Mouse (Mus musculus) left cerebral cortex, postnatal 10 days (tissue): ENCODE measurements around the gene Nfkb2. TPM values are rescaled to one million over a fixed set of nuclear protein-coding genes. Genes with fewer than 3 reads are reported as not detected.
A peak's percentile ranks its signal among the peaks of the same experiment; 100 is the strongest.

ENCODE experiments used
- DNase-seq, 2 experiments: peaks; one replicate each; pipeline ENCODE4 v3.0.0; 2021 to 2022; ENCODE audit warnings: low spot score in 2 of 2, mixed read lengths in 1 of 2; ENCODE audit errors: extremely low spot score in 1 of 2
- intact Hi-C: fragments of 180-260 bp; cut with DNase I; formaldehyde crosslinking; loops from one replicate; pipeline ENCODE4 v1.15.1; 2025
- total RNA-seq, 2 experiments: library from RNA; stranded (reverse); gene quantifications; 2 replicates each; pipeline ENCODE4 v1.2.3; 2021

Nfkb2 gene
- total RNA-seq, 2 experiments from 2014 or later: 2.0 to 2.4 TPM

- DNase-seq: peak in 1 of 2 experiments; percentile 21
- intact Hi-C loops: no loop called here
Observed at GRCm38 (mm10) chr19:46306751-46307289, 2.7 kb downstream of the Nfkb2 start.

GRCm38 (mm10) chr19:46307781-46308180 is 3.7 kb downstream of the Nfkb2 start:
- DNase-seq: peak in 1 of 2 experiments; percentile 24
- intact Hi-C loops: no loop called here

- intact Hi-C loops: no loop called here
- DNase-seq: peak in 1 of 2 experiments; percentile 32
Observed at GRCm38 (mm10) chr19:46308303-46308702, 4.2 kb downstream of the Nfkb2 start.

GRCm38 (mm10) chr19:46308706-46309435 is 4.8 kb downstream of the Nfkb2 start:
- peak; percentile 83 to 93 for DNase-seq
- intact Hi-C loops: no loop called here

GRCm38 (mm10) chr19:46309651-46310305 is 5.7 kb downstream of the Nfkb2 start:
- peak in 1 of 2 experiments; percentile 23 for DNase-seq
- intact Hi-C loops: no loop called here

GRCm38 (mm10) chr19:46310312-46310865 is 6.3 kb downstream of the Nfkb2 start:
- DNase-seq: no peak
- intact Hi-C loops: no loop called here

GRCm38 (mm10) chr19:46311341-46311740 is 7.2 kb downstream of the Nfkb2 start:
- DNase-seq: no peak
- intact Hi-C loops: no loop called here

GRCm38 (mm10) chr19:46312566-46312965 is 8.4 kb downstream of the Nfkb2 start:
- peak in 1 of 2 experiments; percentile 31 for DNase-seq
- intact Hi-C loops: no loop called here

GRCm38 (mm10) chr19:46313116-46313515 is 9.0 kb downstream of the Nfkb2 start:
- intact Hi-C loops: no loop called here
- DNase-seq: peak in 1 of 2 experiments; percentile 23

- DNase-seq: peak in 1 of 2 experiments; percentile 20
- intact Hi-C loops: no loop called here
Observed at GRCm38 (mm10) chr19:46313591-46313990, 9.5 kb downstream of the Nfkb2 start.

GRCm38 (mm10) chr19:46314151-46314601 is 10.1 kb downstream of the Nfkb2 start:
- intact Hi-C loops: no loop called here
- peak in 1 of 2 experiments; percentile 49 for DNase-seq

- intact Hi-C loops: no loop called here
- peak; percentile 1 to 25 for DNase-seq
Observed at GRCm38 (mm10) chr19:46314872-46315742, 11.0 kb downstream of the Nfkb2 start.

- peak; percentile 1 to 23 for DNase-seq
- intact Hi-C loops: no loop called here
Observed at GRCm38 (mm10) chr19:46315752-46316610, 11.9 kb downstream of the Nfkb2 start.

GRCm38 (mm10) chr19:46316846-46317545 is 12.9 kb downstream of the Nfkb2 start:
- DNase-seq: peak; percentile 72 to 75
- intact Hi-C loops: no loop called here

- peak in 1 of 2 experiments; percentile 50 for DNase-seq
Observed at GRCm38 (mm10) chr19:46317546-46317885, 13.4 kb downstream of the Nfkb2 start.

GRCm38 (mm10) chr19:46318031-46318471 is 13.9 kb downstream of the Nfkb2 start:
- peak in 1 of 2 experiments; percentile 76 for DNase-seq
- intact Hi-C loops: no loop called here

More at GRCm38 (mm10) chr19:46317546-46317885, 13.4 kb downstream of the Nfkb2 start:
- intact Hi-C loops: no loop called here
